Mouse (Mus musculus): ENCODE results near the gene Tcp11l1. TPM values are rescaled to one million over a fixed set of nuclear protein-coding genes. Genes with fewer than 3 reads are reported as not detected.

The Tcp11l1 gene
- polyA plus RNA-seq, 1 experiment: 11.6 TPM

DNA sequence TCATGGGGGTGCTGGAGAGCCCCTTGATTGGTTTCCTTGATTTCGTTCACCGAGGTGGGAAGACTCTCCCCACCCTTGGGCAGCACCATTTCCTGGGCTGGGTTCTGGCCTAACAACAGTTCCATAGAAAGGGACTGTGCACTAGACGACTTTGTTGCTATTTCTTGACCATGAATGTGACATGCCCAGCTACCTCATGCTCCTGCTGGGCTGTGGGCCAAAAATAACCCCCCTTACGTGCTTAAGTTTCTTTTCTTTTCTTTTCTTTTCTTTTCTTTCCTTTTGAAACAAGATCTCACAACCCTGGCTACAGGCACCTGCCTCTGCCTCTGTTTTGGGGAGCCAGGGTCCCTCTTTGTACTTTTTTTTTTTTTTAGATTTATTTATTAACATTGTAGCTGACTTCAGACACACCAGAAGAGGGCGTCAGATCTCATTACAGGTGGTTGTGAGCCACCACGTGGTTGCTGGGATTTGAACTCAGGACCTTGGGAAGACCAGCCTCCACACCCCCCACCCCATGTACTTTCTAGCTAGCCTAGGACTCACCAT, 2.1 kb downstream of the Tcp11l1 start:
- Histone ChIP-seq H3K79me2 (ENCODE audit: control insufficient read depth, insufficient read depth) (no peaks in the 10 kb centered on the region), H3K79me3 (ENCODE audit: low read depth) (no peaks in the 10 kb centered on the region), H3K36me3 (ENCODE audit: control insufficient read depth, insufficient read depth) (peaks cover 4% of the 10 kb centered on the region), H3K4me3 (ENCODE audit: insufficient read depth, poor library complexity, severe bottlenecking) (no peak overlapping the region), H3ac (ENCODE audit: control insufficient read depth, insufficient read length, low read depth) (no peak overlapping the region), H3K27me3 (ENCODE audit: control insufficient read depth, insufficient read depth, insufficient read length) (no peaks in the 10 kb centered on the region)
- TF ChIP-seq CTCF (IDR thresholded peaks at IDR 0.05; ENCODE audit: control insufficient read depth, insufficient read depth, insufficient read length) (no peak), MYOD1 (IDR thresholded peaks at IDR 0.05; ENCODE audit: control insufficient read depth, insufficient read length, low read depth) (no peak), CEBPB (IDR thresholded peaks at IDR 0.05; ENCODE audit: low read depth) (no peak), MAX (IDR thresholded peaks at IDR 0.05) (no peak), MYOG (IDR thresholded peaks at IDR 0.05; ENCODE audit: control insufficient read depth, extremely low read depth, insufficient read length) (no peak), FOSL1 (IDR thresholded peaks at IDR 0.05; ENCODE audit: insufficient read depth, low read length, poor library complexity, severe bottlenecking) (no peak), USF1 (IDR thresholded peaks at IDR 0.05; ENCODE audit: low read depth) (no peak)

DNA sequence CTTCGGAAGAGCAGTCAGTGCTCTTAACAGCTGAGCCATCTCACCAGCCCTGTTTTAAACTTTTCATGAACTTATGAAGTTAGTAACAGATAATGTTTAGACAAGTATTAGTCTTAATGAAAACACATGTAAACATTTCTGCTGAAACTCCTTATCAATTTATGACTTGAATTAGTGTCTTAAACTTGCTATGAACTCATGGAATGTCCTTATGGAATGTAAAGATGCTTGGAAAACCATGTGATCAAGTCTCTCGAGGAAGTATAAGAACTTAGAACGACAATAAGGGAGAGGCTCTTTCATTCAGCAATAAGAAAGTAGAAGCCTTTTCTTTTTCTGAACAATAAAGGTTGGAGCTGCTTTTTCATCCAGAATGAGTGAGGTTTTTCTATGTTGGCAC, 7.6 kb downstream of the Tcp11l1 start:
- Histone ChIP-seq H3K79me3 (ENCODE audit: low read depth) (no peaks in the 10 kb centered on the region), H3K36me3 (ENCODE audit: control insufficient read depth, insufficient read depth) (peaks cover 7% of the 10 kb centered on the region), H3ac (ENCODE audit: control insufficient read depth, insufficient read length, low read depth) (no peak overlapping the region), H3K4me3 (ENCODE audit: insufficient read depth, poor library complexity, severe bottlenecking) (no peak overlapping the region), H3K79me2 (ENCODE audit: control insufficient read depth, insufficient read depth) (no peaks in the 10 kb centered on the region), H3K27me3 (ENCODE audit: control insufficient read depth, insufficient read depth, insufficient read length) (no peaks in the 10 kb centered on the region)
- TF ChIP-seq MYOG (IDR thresholded peaks at IDR 0.05; ENCODE audit: control insufficient read depth, extremely low read depth, insufficient read length) (no peak), USF1 (IDR thresholded peaks at IDR 0.05; ENCODE audit: low read depth) (no peak), CEBPB (IDR thresholded peaks at IDR 0.05; ENCODE audit: low read depth) (no peak), FOSL1 (IDR thresholded peaks at IDR 0.05; ENCODE audit: insufficient read depth, low read length, poor library complexity, severe bottlenecking) (no peak), CTCF (IDR thresholded peaks at IDR 0.05; ENCODE audit: control insufficient read depth, insufficient read depth, insufficient read length) (no peak)

DNA sequence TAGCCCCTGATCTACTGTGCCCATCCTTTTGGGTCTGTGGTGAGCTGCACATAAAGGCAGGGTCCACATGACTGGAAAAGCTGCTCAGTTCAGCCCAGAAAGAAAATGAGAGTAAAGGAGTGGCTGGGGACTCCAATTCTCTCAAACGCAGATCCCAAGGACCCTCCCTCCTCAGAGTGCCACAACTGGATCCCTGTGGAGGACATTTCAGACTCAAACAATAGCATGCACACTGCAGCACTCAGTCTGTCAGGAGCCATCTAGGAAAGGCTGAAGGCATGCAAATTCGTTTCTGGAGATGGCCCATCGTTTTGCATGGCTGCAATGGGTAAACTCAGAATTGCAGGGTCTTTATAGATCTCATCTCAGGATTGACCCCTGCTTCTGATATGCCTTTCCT, 8.8 kb downstream of the Tcp11l1 start:
- TF ChIP-seq CEBPB (IDR thresholded peaks at IDR 0.05; ENCODE audit: low read depth): no peak
- TF ChIP-seq USF1 (IDR thresholded peaks at IDR 0.05; ENCODE audit: low read depth): no peak
- TF ChIP-seq MAX (IDR thresholded peaks at IDR 0.05): no peak
- TF ChIP-seq MYOD1 (IDR thresholded peaks at IDR 0.05; ENCODE audit: control insufficient read depth, insufficient read length, low read depth): no peak
- TF ChIP-seq FOSL1 (IDR thresholded peaks at IDR 0.05; ENCODE audit: insufficient read depth, low read length, poor library complexity, severe bottlenecking): no peak
- no peak for TF ChIP-seq CTCF (IDR thresholded peaks at IDR 0.05; ENCODE audit: control insufficient read depth, insufficient read depth, insufficient read length)
- no peak for TF ChIP-seq MYOG (IDR thresholded peaks at IDR 0.05; ENCODE audit: control insufficient read depth, extremely low read depth, insufficient read length)

GRCm38 (mm10) chr2:104699659-104700058, 12.3 kb downstream of the Tcp11l1 start:
- Histone ChIP-seq H3ac (ENCODE audit: control insufficient read depth, insufficient read length, low read depth) (no peak overlapping the region), H3K79me2 (ENCODE audit: control insufficient read depth, insufficient read depth) (no peaks in the 10 kb centered on the region), H3K36me3 (ENCODE audit: control insufficient read depth, insufficient read depth) (peaks cover 2% of the 10 kb centered on the region), H3K27me3 (ENCODE audit: control insufficient read depth, insufficient read depth, insufficient read length) (no peaks in the 10 kb centered on the region), H3K4me3 (ENCODE audit: insufficient read depth, poor library complexity, severe bottlenecking) (no peak overlapping the region), H3K79me3 (ENCODE audit: low read depth) (no peaks in the 10 kb centered on the region)
- no peak for TF ChIP-seq MYOG (IDR thresholded peaks at IDR 0.05; ENCODE audit: control insufficient read depth, extremely low read depth, insufficient read length)
- no peak for TF ChIP-seq CEBPB (IDR thresholded peaks at IDR 0.05; ENCODE audit: low read depth)
- no peak for TF ChIP-seq CTCF (IDR thresholded peaks at IDR 0.05; ENCODE audit: control insufficient read depth, insufficient read depth, insufficient read length)
- no peak for TF ChIP-seq MYOD1 (IDR thresholded peaks at IDR 0.05; ENCODE audit: control insufficient read depth, insufficient read length, low read depth)
- TF ChIP-seq FOSL1 (IDR thresholded peaks at IDR 0.05; ENCODE audit: insufficient read depth, low read length, poor library complexity, severe bottlenecking): no peak
- TF ChIP-seq MAX (IDR thresholded peaks at IDR 0.05): no peak
- no peak for TF ChIP-seq USF1 (IDR thresholded peaks at IDR 0.05; ENCODE audit: low read depth)

More for the DNA sequence above, 8.8 kb downstream of the Tcp11l1 start:
- H3K79me2 ChIP-seq (ENCODE audit: control insufficient read depth, insufficient read depth): no peaks in the 10 kb centered on the region
- H3K36me3 ChIP-seq (ENCODE audit: control insufficient read depth, insufficient read depth): peaks cover 7% of the 10 kb centered on the region
- no peaks in the 10 kb centered on the region for H3K79me3 ChIP-seq (ENCODE audit: low read depth)
- no peak overlapping the region for H3ac ChIP-seq (ENCODE audit: control insufficient read depth, insufficient read length, low read depth)
- no peaks in the 10 kb centered on the region for H3K27me3 ChIP-seq (ENCODE audit: control insufficient read depth, insufficient read depth, insufficient read length)
- H3K4me3 ChIP-seq (ENCODE audit: insufficient read depth, poor library complexity, severe bottlenecking): no peak overlapping the region

DNA sequence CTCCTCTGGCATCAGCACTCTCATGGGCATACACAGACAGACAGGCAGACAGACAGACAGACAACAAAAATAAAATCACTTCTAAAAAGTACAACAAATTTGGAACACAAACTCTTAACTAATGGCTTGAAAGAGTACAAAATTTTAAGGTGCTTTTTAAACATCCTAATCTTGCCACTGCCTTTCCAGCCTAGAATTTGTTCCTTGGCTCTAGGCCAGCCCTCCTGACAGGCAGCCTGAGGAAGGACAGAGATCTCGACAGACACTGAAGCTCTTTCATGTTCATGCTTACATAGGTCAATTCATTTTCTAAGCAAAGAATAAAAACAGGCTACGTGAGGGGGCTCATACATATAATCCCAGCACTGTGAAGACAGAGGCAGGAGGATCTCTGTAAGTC, 19.4 kb downstream of the Tcp11l1 start:
- Histone ChIP-seq H3K4me3 (ENCODE audit: insufficient read depth, poor library complexity, severe bottlenecking) (no peak overlapping the region), H3K27me3 (ENCODE audit: control insufficient read depth, insufficient read depth, insufficient read length) (no peaks in the 10 kb centered on the region), H3K36me3 (ENCODE audit: control insufficient read depth, insufficient read depth) (no peaks in the 10 kb centered on the region), H3K79me3 (ENCODE audit: low read depth) (no peaks in the 10 kb centered on the region), H3ac (ENCODE audit: control insufficient read depth, insufficient read length, low read depth) (no peak overlapping the region), H3K79me2 (ENCODE audit: control insufficient read depth, insufficient read depth) (no peaks in the 10 kb centered on the region)
- no peak for TF ChIP-seq USF1 (IDR thresholded peaks at IDR 0.05; ENCODE audit: low read depth)
- TF ChIP-seq FOSL1 (IDR thresholded peaks at IDR 0.05; ENCODE audit: insufficient read depth, low read length, poor library complexity, severe bottlenecking): no peak
- no peak for TF ChIP-seq MYOD1 (IDR thresholded peaks at IDR 0.05; ENCODE audit: control insufficient read depth, insufficient read length, low read depth)
- TF ChIP-seq CTCF (IDR thresholded peaks at IDR 0.05; ENCODE audit: control insufficient read depth, insufficient read depth, insufficient read length): no peak
- TF ChIP-seq CEBPB (IDR thresholded peaks at IDR 0.05; ENCODE audit: low read depth): no peak
- TF ChIP-seq MYOG (IDR thresholded peaks at IDR 0.05; ENCODE audit: control insufficient read depth, extremely low read depth, insufficient read length): no peak

DNA sequence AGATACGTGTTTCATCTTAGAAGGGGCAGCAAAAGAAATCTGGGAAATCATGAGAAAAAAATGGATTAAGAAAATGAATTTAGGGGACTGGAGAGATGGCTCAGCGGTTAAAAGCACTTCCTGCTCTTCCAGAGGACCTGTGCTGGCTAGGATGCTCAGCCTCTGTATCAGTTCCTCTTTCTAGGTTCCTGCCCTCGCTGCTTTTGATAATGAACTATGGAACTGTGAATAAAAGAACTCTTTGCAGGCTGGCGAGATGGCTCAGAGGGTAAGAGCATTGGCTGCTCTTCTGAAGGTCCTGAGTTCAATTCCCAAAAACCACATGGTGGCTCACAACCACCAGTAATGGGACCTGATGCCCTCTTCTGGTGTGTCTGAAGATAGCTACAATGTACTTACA, 21.2 kb downstream of the Tcp11l1 start:
- H3K27me3 ChIP-seq (ENCODE audit: control insufficient read depth, insufficient read depth, insufficient read length): no peaks in the 10 kb centered on the region
- H3K79me3 ChIP-seq (ENCODE audit: low read depth): no peaks in the 10 kb centered on the region
- no peaks in the 10 kb centered on the region for H3K36me3 ChIP-seq (ENCODE audit: control insufficient read depth, insufficient read depth)
- H3K4me3 ChIP-seq (ENCODE audit: insufficient read depth, poor library complexity, severe bottlenecking): no peak overlapping the region
- TF ChIP-seq MYOG (IDR thresholded peaks at IDR 0.05; ENCODE audit: control insufficient read depth, extremely low read depth, insufficient read length): no peak
- TF ChIP-seq USF1 (IDR thresholded peaks at IDR 0.05; ENCODE audit: low read depth): no peak
- TF ChIP-seq MYOD1 (IDR thresholded peaks at IDR 0.05; ENCODE audit: control insufficient read depth, insufficient read length, low read depth): no peak
- no peak for TF ChIP-seq CTCF (IDR thresholded peaks at IDR 0.05; ENCODE audit: control insufficient read depth, insufficient read depth, insufficient read length)
- no peak for TF ChIP-seq FOSL1 (IDR thresholded peaks at IDR 0.05; ENCODE audit: insufficient read depth, low read length, poor library complexity, severe bottlenecking)
- TF ChIP-seq MAX (IDR thresholded peaks at IDR 0.05): no peak
- no peak for TF ChIP-seq CEBPB (IDR thresholded peaks at IDR 0.05; ENCODE audit: low read depth)
- H3K79me2 ChIP-seq (ENCODE audit: control insufficient read depth, insufficient read depth): no peaks in the 10 kb centered on the region
- H3ac ChIP-seq (ENCODE audit: control insufficient read depth, insufficient read length, low read depth): no peak overlapping the region

All from C2C12 (cell line).